Mouse (Mus musculus): ENCODE data around the gene Olfr1347. TPM values are rescaled to one million over a fixed set of nuclear protein-coding genes. Genes with fewer than 3 reads are reported as not detected.

Olfr1347 gene
- polyA plus RNA-seq, 1 experiment from 2014 or later = not detected

GRCm38 (mm10) chr7:6438388-6438787, 61.2 kb downstream of the Olfr1347 start, which contains the start of gene Olfr1344:
Olfr1344 (plus strand) TSS chr7:6438688.
- Histone ChIP-seq H3K4me2 (replicated peaks) (no peak within 1 kb of the TSS), H3K27me3 (replicated peaks) (no peaks in the 10 kb centered on the region), H3K36me3 (no peaks in the 10 kb centered on the region), H3K9me3 (no peaks in the 10 kb centered on the region), H3K27ac (no peak within 1 kb of the TSS), H3K9ac (no peak within 1 kb of the TSS), H3K4me1 (peaks cover 7% of the 10 kb centered on the region; the same call in 1 of the 2 replicates), H3K4me3 (no peak within 1 kb of the TSS)
- WGBS = 79% methylated on average over 3 of the region's 3 CpGs
- ATAC-seq (ENCODE audit: low FRiP score, low read depth) = no peak

Other genes with a start within 250 kb of the Olfr1347 start
- not detected in 2 replicates for gene Epp13, start 247.0 kb downstream of the Olfr1347 start, polyA plus RNA-seq (2016; fragmentation: Nextera tagmentation; extraction: Ambion mirVana)
- gene Zfp667, start 213.2 kb downstream of the Olfr1347 start, polyA plus RNA-seq (2016; fragmentation: Nextera tagmentation; extraction: Ambion mirVana) = 15.1 and 15.4 TPM in 2 replicates
- 8.0 and 10.1 TPM in 2 replicates for gene Zfp583, start 168.5 kb downstream of the Olfr1347 start, polyA plus RNA-seq (2016; fragmentation: Nextera tagmentation; extraction: Ambion mirVana)
- gene Gm3854, start 156.0 kb downstream of the Olfr1347 start, polyA plus RNA-seq (2016; fragmentation: Nextera tagmentation; extraction: Ambion mirVana) = 3.7 and 5.2 TPM in 2 replicates
- gene Zfp78, start 136.5 kb downstream of the Olfr1347 start, polyA plus RNA-seq (2016; fragmentation: Nextera tagmentation; extraction: Ambion mirVana) = 2.0 and 3.1 TPM in 2 replicates
- 15.5 and 15.6 TPM in 2 replicates for gene Zfp28, start 116.5 kb downstream of the Olfr1347 start, polyA plus RNA-seq (2016; fragmentation: Nextera tagmentation; extraction: Ambion mirVana)
- 1.5 and 1.7 TPM in 2 replicates for gene Smim17, start 101.0 kb downstream of the Olfr1347 start, polyA plus RNA-seq (2016; fragmentation: Nextera tagmentation; extraction: Ambion mirVana)
- gene Gm20715, start 89.5 kb downstream of the Olfr1347 start, polyA plus RNA-seq (2016; fragmentation: Nextera tagmentation; extraction: Ambion mirVana) = not detected in 2 replicates
- not detected in 2 replicates for gene Olfr1344, start 61.1 kb downstream of the Olfr1347 start, polyA plus RNA-seq (2016; fragmentation: Nextera tagmentation; extraction: Ambion mirVana)
- gene Olfr1336, start 43.6 kb downstream of the Olfr1347 start, polyA plus RNA-seq (2016; fragmentation: Nextera tagmentation; extraction: Ambion mirVana) = not detected in 2 replicates
- not detected in 2 replicates for gene Olfr1346, start 32.7 kb downstream of the Olfr1347 start, polyA plus RNA-seq (2016; fragmentation: Nextera tagmentation; extraction: Ambion mirVana)
- gene Olfr5, start 12.8 kb downstream of the Olfr1347 start, polyA plus RNA-seq (2016; fragmentation: Nextera tagmentation; extraction: Ambion mirVana) = not detected in 2 replicates
- gene Olfr1348, start 9.0 kb upstream of the Olfr1347 start, polyA plus RNA-seq (2016; fragmentation: Nextera tagmentation; extraction: Ambion mirVana) = not detected in 2 replicates
- gene Olfr1349, start 23.2 kb upstream of the Olfr1347 start, polyA plus RNA-seq (2016; fragmentation: Nextera tagmentation; extraction: Ambion mirVana) = not detected in 2 replicates
- not detected in 2 replicates for gene Olfr1350, start 65.1 kb upstream of the Olfr1347 start, polyA plus RNA-seq (2016; fragmentation: Nextera tagmentation; extraction: Ambion mirVana)
- 1.1 and 1.5 TPM in 2 replicates for gene Zim1, start 196.7 kb upstream of the Olfr1347 start, polyA plus RNA-seq (2016; fragmentation: Nextera tagmentation; extraction: Ambion mirVana)
- 104 and 116 TPM in 2 replicates for gene Peg3, start 230.7 kb upstream of the Olfr1347 start, polyA plus RNA-seq (2016; fragmentation: Nextera tagmentation; extraction: Ambion mirVana)
- 17.3 and 17.5 TPM in 2 replicates for gene Usp29, start 230.8 kb upstream of the Olfr1347 start, polyA plus RNA-seq (2016; fragmentation: Nextera tagmentation; extraction: Ambion mirVana)

All from neural tube, embryonic 12.5 days (tissue).